Mouse (Mus musculus): ENCODE measurements around the gene Ski.

- TF ChIP-seq CTCF (IDR thresholded peaks at IDR 0.05; ENCODE audit: low read depth), result no peak
- TF ChIP-seq EP300 (IDR thresholded peaks at IDR 0.05; ENCODE audit: low read depth), result no peak
Measured at GRCm38 (mm10) chr4:155139281-155140045, 82.9 kb downstream of the Ski start.

Measured in liver, embryonic 14.5 days (tissue).